In the genomic region with DNA sequence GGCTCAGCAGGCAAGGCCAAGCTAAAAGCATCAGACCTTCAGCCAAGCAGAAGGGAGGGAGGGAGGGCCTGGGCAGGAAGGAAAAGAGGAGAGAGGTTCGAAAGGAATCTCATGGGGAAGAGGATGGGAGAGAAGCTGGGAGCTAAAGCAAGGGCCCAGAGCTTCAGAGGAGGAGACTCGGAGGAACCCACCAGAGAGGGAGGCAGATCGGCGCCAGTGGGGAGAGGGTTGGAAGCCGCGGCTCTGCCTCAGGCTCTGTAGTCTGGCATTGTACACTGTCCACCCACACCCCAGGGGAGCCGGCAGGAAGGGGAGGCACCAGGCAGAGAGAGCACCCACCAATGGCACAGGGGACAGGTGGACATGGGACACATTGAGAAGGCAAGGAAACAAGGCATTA, we compare ENCODE assay signal across 10 mouse cellular contexts.
"Had no signal": no experiment of that assay in that cellular context is flagged by ENCODE, and none has a peak within 500 bp of the region (broad histone marks: within the 10 kb centered on the region; RNA-seq: fewer than 3 reads in every experiment).

No protein-coding gene starts in this region.

- DNase-seq: kidney, adult 8-10 months; left cerebral cortex, postnatal 4 days; lung, adult 2 months; lung, postnatal 36 days; right cerebral cortex, postnatal 4 days; spleen, adult 18-20 months; thymus, postnatal 36 days had no signal

- H3K27ac ChIP-seq: liver, embryonic 15.5 days; midbrain, embryonic 13.5 days had no signal

- H3K36me3 ChIP-seq: midbrain, embryonic 13.5 days had no signal

- H3K9ac ChIP-seq: liver, embryonic 15.5 days; midbrain, embryonic 13.5 days had no signal

- H3K4me3 ChIP-seq: liver, embryonic 15.5 days; midbrain, embryonic 13.5 days had no signal

- H3K4me2 ChIP-seq: liver, embryonic 11.5 days; liver, embryonic 15.5 days; midbrain, embryonic 13.5 days had no signal

- H3K27me3 ChIP-seq: liver, embryonic 15.5 days; midbrain, embryonic 13.5 days had no signal

- ATAC-seq: midbrain, embryonic 13.5 days had no signal

- H3K9me3 ChIP-seq: liver, embryonic 15.5 days; midbrain, embryonic 13.5 days had no signal

- H3K4me1 ChIP-seq: liver, embryonic 15.5 days had no signal
